Mouse (Mus musculus): ENCODE results near the gene Nop9.

- TF ChIP-seq CTCF (IDR thresholded peaks at IDR 0.05; ENCODE audit: low read depth, low read length) (no peak), POLR2AphosphoS5 (IDR thresholded peaks at IDR 0.05; ENCODE audit: insufficient replicate concordance, low read depth, low read length) (no peak), TAL1 (conservative IDR thresholded peaks at IDR 0.05; ENCODE audit: low read depth, low read length) (no peak), GATA1 (IDR thresholded peaks at IDR 0.05; ENCODE audit: borderline replicate concordance, low read length) (no peak)
Observed at GRCm38 (mm10) chr14:55782361-55782960, 37.0 kb downstream of the Nop9 start.

All from G1E (cell line).